Mouse (Mus musculus) heart, postnatal 0 days (tissue): ENCODE data around the gene Adamts12.

Experiments
- CTCF ChIP-seq: IDR thresholded peaks from 2 replicates; pipeline ENCODE4 v1.5.1; 2016; ENCODE audit warnings: antibody characterized with exemption, control low read depth, low read depth
- EP300 ChIP-seq: IDR thresholded peaks from 2 replicates; pipeline ENCODE4 v1.6.1; 2016; ENCODE audit warnings: antibody characterized with exemption, low read depth

DNA sequence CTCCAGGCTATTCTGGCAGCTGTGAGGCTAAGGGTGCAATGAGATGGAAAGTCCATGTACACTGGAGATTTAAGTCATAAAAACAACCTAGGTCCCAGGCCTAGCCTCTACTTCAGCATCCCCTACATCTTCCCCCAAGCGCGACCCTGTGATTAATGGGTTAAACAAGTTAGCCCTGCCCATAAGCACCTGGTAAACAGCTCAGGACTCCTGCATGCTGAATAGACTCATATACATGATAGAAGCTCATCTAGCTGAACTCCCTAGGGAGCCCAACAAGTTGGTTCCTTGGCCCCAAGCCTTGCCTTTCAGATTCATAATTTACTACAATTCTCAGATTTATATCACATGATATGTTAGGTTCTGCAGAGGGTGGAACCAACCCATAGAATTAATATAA is 292.9 kb downstream of the Adamts12 start:
- TF ChIP-seq CTCF = no peak
- no peak for TF ChIP-seq EP300
